Mouse (Mus musculus) neural tube, embryonic 13.5 days (tissue): ENCODE data around the gene Fgf7. TPM values are rescaled to one million over a fixed set of nuclear protein-coding genes. Genes with fewer than 3 reads are reported as not detected.

Experiments
- ATAC-seq: fragments of 200-750 bp; cut with Nextera tagmentation; 2 replicates; pipeline ENCODE4 v1.8.0; 2017; ENCODE audit warnings: low read depth, mild to moderate bottlenecking, moderate TSS enrichment, moderate library complexity
- H3K27ac ChIP-seq: fragments of 300-500 bp; sonication (generic); replicated peaks from 2 replicates; pipeline ENCODE4 v1.5.1; 2015; ENCODE audit warnings: moderate library complexity, mild to moderate bottlenecking, inconsistent platforms
- H3K27me3 ChIP-seq: fragments of 300-500 bp; sonication (generic); 2 replicates; pipeline ENCODE4 v1.6.1; 2015; ENCODE audit warnings: mild to moderate bottlenecking, inconsistent platforms
- H3K36me3 ChIP-seq: fragments of 300-500 bp; sonication (generic); 2 replicates; pipeline ENCODE4 v1.6.1; 2015; ENCODE audit warnings: mild to moderate bottlenecking, inconsistent platforms
- H3K4me1 ChIP-seq: fragments of 300-500 bp; sonication (generic); replicated peaks from 2 replicates; pipeline ENCODE4 v1.6.1; 2015; ENCODE audit warnings: inconsistent platforms
- H3K4me2 ChIP-seq: fragments of 300-500 bp; sonication (generic); 2 replicates; pipeline ENCODE4 v1.6.1; 2015; ENCODE audit warnings: inconsistent platforms, mild to moderate bottlenecking, moderate library complexity
- H3K4me3 ChIP-seq: fragments of 300-500 bp; sonication (generic); 2 replicates; pipeline ENCODE4 v1.5.1; 2015; ENCODE audit warnings: mild to moderate bottlenecking, inconsistent platforms
- H3K9ac ChIP-seq: fragments of 300-500 bp; sonication (generic); 2 replicates; pipeline ENCODE4 v1.6.1; 2015; ENCODE audit warnings: moderate library complexity, mild to moderate bottlenecking, inconsistent platforms
- H3K9me3 ChIP-seq: fragments of 300-500 bp; sonication (generic); 2 replicates; pipeline ENCODE4 v1.6.1; 2016; ENCODE audit warnings: inconsistent platforms
- WGBS: fragments of 180-500 bp; shearing (Covaris S2); methylation state at CpG from one replicate; pipeline ENCODE4 v1.1.7; 2015; 5-methylcytosine and 5-hydroxymethylcytosine counted together
- polyA plus RNA-seq: library from polyadenylated mRNA; unstranded; fragments of >200 nt; fragmentation: Nextera tagmentation; extraction: Ambion mirVana; gene quantifications from 2 replicates; pipeline ENCODE4 v1.2.1, GENCODE M21; 2015

Fgf7 gene
- 0.60 and 1.3 TPM in 2 replicates for polyA plus RNA-seq

GRCm38 (mm10) chr2:126034379-126035005, at the start of gene Fgf7:
TSS of gene Fgf7 (plus strand) at chr2:126034658.
- Histone ChIP-seq H3K4me3 (no peak within 1 kb of the TSS), H3K9me3 (no peaks in the 10 kb centered on the region), H3K36me3 (no peaks in the 10 kb centered on the region), H3K4me1 (peaks cover 7% of the 10 kb centered on the region), H3K27me3 (no peaks in the 10 kb centered on the region), H3K4me2 (peak within 1 kb of the TSS; percentile 30), H3K27ac (no peak within 1 kb of the TSS), H3K9ac (no peak within 1 kb of the TSS)
- peak; percentile 50; the same call in 1 of the 2 replicates for ATAC-seq
- WGBS, result 55% methylated on average over 15 of the region's 15 CpGs

- no peak for ATAC-seq
- Histone ChIP-seq H3K4me3 (no peak overlapping the region), H3K4me1 (no peaks in the 10 kb centered on the region), H3K4me2 (no peak overlapping the region), H3K27ac (no peak overlapping the region), H3K9ac (no peak overlapping the region), H3K9me3 (no peaks in the 10 kb centered on the region), H3K36me3 (no peaks in the 10 kb centered on the region), H3K27me3 (no peaks in the 10 kb centered on the region)
- WGBS, result 81% methylated on average over 5 of the region's 5 CpGs
These were observed 32.2 kb upstream of the Fgf7 start for GRCm38 (mm10) chr2:126002291-126002690.

- no peaks in the 10 kb centered on the region for H3K9me3 ChIP-seq
- no peaks in the 10 kb centered on the region for H3K36me3 ChIP-seq
- H3K27me3 ChIP-seq, result no peaks in the 10 kb centered on the region
- peak; percentile 43; the same call in 1 of the 2 replicates for ATAC-seq
- no peaks in the 10 kb centered on the region for H3K4me1 ChIP-seq
- no peak overlapping the region for H3K4me3 ChIP-seq
- H3K9ac ChIP-seq, result no peak overlapping the region
- 45% methylated on average over 3 of the region's 3 CpGs for WGBS
- H3K4me2 ChIP-seq, result no peak overlapping the region
- H3K27ac ChIP-seq, result no peak overlapping the region
These were observed 28.4 kb upstream of the Fgf7 start for GRCm38 (mm10) chr2:126006088-126006487.

GRCm38 (mm10) chr2:126006742-126007141, 27.7 kb upstream of the Fgf7 start:
- Histone ChIP-seq H3K9me3 (no peaks in the 10 kb centered on the region), H3K4me3 (no peak overlapping the region), H3K4me1 (no peaks in the 10 kb centered on the region), H3K4me2 (no peak overlapping the region), H3K27ac (no peak overlapping the region), H3K9ac (no peak overlapping the region), H3K36me3 (no peaks in the 10 kb centered on the region), H3K27me3 (no peaks in the 10 kb centered on the region)
- WGBS, result 60% methylated on average over 2 of the region's 2 CpGs
- no peak for ATAC-seq

GRCm38 (mm10) chr2:126014989-126015710, 19.3 kb upstream of the Fgf7 start:
- H3K27ac ChIP-seq, result no peak overlapping the region
- 52% methylated on average over 12 of the region's 12 CpGs for WGBS
- ATAC-seq, result no peak

GRCm38 (mm10) chr2:126015763-126016473, 18.5 kb upstream of the Fgf7 start:
- Histone ChIP-seq H3K4me1 (peaks cover 9% of the 10 kb centered on the region; the same call in 1 of the 2 replicates), H3K4me2 (no peak overlapping the region), H3K27me3 (no peaks in the 10 kb centered on the region), H3K9me3 (no peaks in the 10 kb centered on the region), H3K27ac (no peak overlapping the region), H3K36me3 (no peaks in the 10 kb centered on the region), H3K9ac (no peak overlapping the region), H3K4me3 (no peak overlapping the region)
- WGBS, result 25% methylated on average over 3 of the region's 3 CpGs
- no peak for ATAC-seq

More at GRCm38 (mm10) chr2:126014989-126015710, 19.3 kb upstream of the Fgf7 start:
- no peaks in the 10 kb centered on the region for H3K9me3 ChIP-seq
- no peak overlapping the region for H3K4me2 ChIP-seq
- peaks cover 9% of the 10 kb centered on the region; the same call in 1 of the 2 replicates for H3K4me1 ChIP-seq
- no peaks in the 10 kb centered on the region for H3K27me3 ChIP-seq
- H3K9ac ChIP-seq, result no peak overlapping the region
- no peak overlapping the region for H3K4me3 ChIP-seq
- H3K36me3 ChIP-seq, result no peaks in the 10 kb centered on the region

GRCm38 (mm10) chr2:126031186-126031900, 3.1 kb upstream of the Fgf7 start:
- 79% methylated on average over 8 of the region's 8 CpGs for WGBS
- Histone ChIP-seq H3K27me3 (no peaks in the 10 kb centered on the region), H3K4me2 (no peak overlapping the region), H3K9me3 (no peaks in the 10 kb centered on the region), H3K36me3 (no peaks in the 10 kb centered on the region), H3K9ac (no peak overlapping the region), H3K4me3 (no peak overlapping the region), H3K27ac (no peak overlapping the region), H3K4me1 (peaks cover 7% of the 10 kb centered on the region)
- ATAC-seq, result no peak

- peak; percentile 65 for ATAC-seq
These were observed 1.1 kb upstream of the Fgf7 start for GRCm38 (mm10) chr2:126033114-126033972.

GRCm38 (mm10) chr2:126035013-126035770, 734 bp downstream of the Fgf7 start:
- ATAC-seq, result no peak

More at GRCm38 (mm10) chr2:126033114-126033972, 1.1 kb upstream of the Fgf7 start:
- WGBS, result 81% methylated on average over 8 of the region's 8 CpGs
- no peak overlapping the region for H3K4me3 ChIP-seq
- no peak overlapping the region for H3K9ac ChIP-seq
- no peak overlapping the region for H3K27ac ChIP-seq
- H3K36me3 ChIP-seq, result no peaks in the 10 kb centered on the region
- H3K4me1 ChIP-seq, result peaks cover 7% of the 10 kb centered on the region
- H3K4me2 ChIP-seq, result no peak overlapping the region
- no peaks in the 10 kb centered on the region for H3K27me3 ChIP-seq
- H3K9me3 ChIP-seq, result no peaks in the 10 kb centered on the region

GRCm38 (mm10) chr2:126036121-126036520, 1.7 kb downstream of the Fgf7 start:
- Histone ChIP-seq H3K27ac (no peak overlapping the region), H3K9ac (no peak overlapping the region), H3K4me1 (peaks cover 7% of the 10 kb centered on the region), H3K4me2 (no peak overlapping the region), H3K9me3 (no peaks in the 10 kb centered on the region), H3K36me3 (no peaks in the 10 kb centered on the region), H3K27me3 (no peaks in the 10 kb centered on the region), H3K4me3 (no peak overlapping the region)
- ATAC-seq, result no peak
- 92% methylated on average over 4 of the region's 4 CpGs for WGBS

More at GRCm38 (mm10) chr2:126035013-126035770, 734 bp downstream of the Fgf7 start:
- Histone ChIP-seq H3K9ac (no peak overlapping the region), H3K4me3 (no peak overlapping the region), H3K27me3 (no peaks in the 10 kb centered on the region), H3K36me3 (no peaks in the 10 kb centered on the region), H3K4me1 (peaks cover 7% of the 10 kb centered on the region), H3K27ac (no peak overlapping the region), H3K4me2 (0 out of 2 replicates have a peak overlapping the region, but pooled peaks have one; percentile 30), H3K9me3 (no peaks in the 10 kb centered on the region)
- WGBS, result 82% methylated on average over 15 of the region's 15 CpGs
